Mouse (Mus musculus) liver, embryonic 14.5 days (tissue): ENCODE results near the gene Mrln.

Experiments
- CTCF ChIP-seq: IDR thresholded peaks from 2 replicates; pipeline ENCODE4 v1.5.1; 2016; ENCODE audit warnings: antibody characterized with exemption, low read depth, control low read depth
- EP300 ChIP-seq: IDR thresholded peaks from 2 replicates; pipeline ENCODE4 v1.6.1; 2016; ENCODE audit warnings: antibody characterized with exemption, low read depth

GRCm38 (mm10) chr10:70160811-70161210, 43.7 kb upstream of the Mrln start:
- TF ChIP-seq CTCF (no peak), EP300 (no peak)
